Mouse (Mus musculus) E14TG2a.4 (cell line): Measurements from ENCODE around the gene Cep152.

Experiments used
- CTCF ChIP-seq: conservative IDR thresholded peaks from 2 replicates; pipeline ENCODE4 v1.5.1; 2014; ENCODE audit warnings: low read length
- NANOG ChIP-seq: IDR thresholded peaks from 2 replicates; pipeline ENCODE4 v1.6.1; 2014; ENCODE audit warnings: borderline replicate concordance, low read length, mixed read lengths
- POU5F1 ChIP-seq: IDR thresholded peaks from 2 replicates; pipeline ENCODE4 v1.6.1; 2014; ENCODE audit warnings: low read length, borderline replicate concordance

GRCm38 (mm10) chr2:125630010-125630409 lies 5.1 kb upstream of the Cep152 start:
- no peak for TF ChIP-seq CTCF
- TF ChIP-seq NANOG, result no peak
- no peak for TF ChIP-seq POU5F1
